Comparison of ENCODE assay signal across 20 mouse cellular contexts in the genomic region with DNA sequence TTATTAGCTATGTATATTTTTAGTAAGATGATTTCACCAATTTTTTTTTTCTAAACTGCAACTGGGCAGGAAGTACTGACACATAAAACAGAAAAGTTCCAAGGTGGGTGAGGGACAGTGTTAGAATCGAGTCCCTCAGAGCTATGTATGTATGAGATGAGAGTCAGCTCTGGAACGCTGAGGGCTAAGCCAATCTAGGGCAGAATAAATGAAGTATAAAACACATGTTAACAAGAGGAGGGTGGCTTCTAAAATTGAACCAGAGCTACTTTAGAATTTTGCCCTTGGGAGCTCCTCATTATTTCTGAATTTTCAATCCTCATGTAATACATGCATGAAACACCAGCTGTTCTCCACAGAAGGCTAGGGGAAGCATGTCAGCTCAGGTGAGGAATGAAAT.
DNase-seq lines count a peak whose midpoint lies in the region; ATAC-seq and TF ChIP-seq lines count a peak whose summit lies in the region.
"Had no signal": no experiment of that assay in that cellular context is flagged by ENCODE, and none has a peak within 500 bp of the region (broad histone marks: within the 10 kb centered on the region; RNA-seq: fewer than 3 reads in every experiment).

No protein-coding gene starts in this region.

- no peak overlapping the region for H3K4me3 ChIP-seq in limb, embryonic 13.5 days
- no peak overlapping the region for H3K4me3 ChIP-seq in limb, embryonic 10.5 days
- no peak overlapping the region for H3K4me3 ChIP-seq in limb, embryonic 14.5 days (replicated peaks; ENCODE audit: low read length)
- H3K4me3 ChIP-seq: embryonic facial prominence, embryonic 15.5 days; limb, embryonic 15.5 days; liver, embryonic 15.5 days had no signal

- no peaks in the 10 kb centered on the region for H3K9me3 ChIP-seq in limb, embryonic 13.5 days
- no peaks in the 10 kb centered on the region for H3K9me3 ChIP-seq in limb, embryonic 10.5 days (replicated peaks)
- H3K9me3 ChIP-seq in limb, embryonic 14.5 days (ENCODE audit: control insufficient read depth, low read length), result no peaks in the 10 kb centered on the region
- H3K9me3 ChIP-seq: embryonic facial prominence, embryonic 15.5 days; G1E; limb, embryonic 15.5 days; liver, embryonic 15.5 days had no signal

- H3K27ac ChIP-seq in limb, embryonic 13.5 days, result no peak overlapping the region
- H3K27ac ChIP-seq in limb, embryonic 10.5 days, result no peak overlapping the region
- H3K27ac ChIP-seq in limb, embryonic 14.5 days (replicated peaks; ENCODE audit: low read depth, low read length), result no peak overlapping the region
- H3K27ac ChIP-seq: embryonic facial prominence, embryonic 15.5 days; limb, embryonic 15.5 days; liver, embryonic 15.5 days; stomach, postnatal 0 days had no signal

- DNase-seq in frontal cortex, postnatal 36 days (ENCODE audit: low spot score in 2 of 2), result peak; percentile 4 to 44
- DNase-seq in frontal cortex, postnatal 10 days (ENCODE audit: low spot score in 2 of 2), result no peak
- DNase-seq in limb, embryonic 10.5 days (ENCODE audit: low spot score), result no peak
- peak; percentile 6 for DNase-seq in brain, embryonic 14.5 days (ENCODE audit: low read depth)
- DNase-seq in limb, embryonic 14.5 days (ENCODE audit: low spot score), result peak; percentile 4
- DNase-seq in thymus, postnatal 14 days, result no peak
- no peak for DNase-seq in retina, embryonic 14.5 days (ENCODE audit: low spot score)
- DNase-seq: adrenal gland, postnatal 14 days; cerebellum, adult 11-12 months; cerebellum, postnatal 25 days; gastrocnemius, postnatal 25 days; kidney, adult 18-20 months; kidney, postnatal 10 days had no signal

- no peaks in the 10 kb centered on the region for H3K27me3 ChIP-seq in limb, embryonic 13.5 days
- H3K27me3 ChIP-seq in limb, embryonic 10.5 days (ENCODE audit: low read depth, poor library complexity, severe bottlenecking), result no peaks in the 10 kb centered on the region
- no peaks in the 10 kb centered on the region for H3K27me3 ChIP-seq in limb, embryonic 14.5 days (ENCODE audit: control insufficient read depth, insufficient read depth, low read length)
- H3K27me3 ChIP-seq: embryonic facial prominence, embryonic 15.5 days; limb, embryonic 15.5 days; liver, embryonic 15.5 days had no signal

- H3K9ac ChIP-seq in limb, embryonic 13.5 days, result no peak overlapping the region
- no peak overlapping the region for H3K9ac ChIP-seq in limb, embryonic 14.5 days (ENCODE audit: low read depth, low read length, severe bottlenecking)
- H3K9ac ChIP-seq: embryonic facial prominence, embryonic 15.5 days; limb, embryonic 15.5 days; liver, embryonic 15.5 days had no signal

- 41% methylated on average over 2 of the region's 2 CpGs for WGBS in limb, embryonic 13.5 days
- WGBS in limb, embryonic 10.5 days, result 96% methylated on average over 2 of the region's 2 CpGs
- WGBS in limb, embryonic 14.5 days, result 39% methylated on average over 2 of the region's 2 CpGs

- no peak for TF ChIP-seq POLR2A in brain, embryonic 14.5 days (IDR thresholded peaks at IDR 0.05; ENCODE audit: borderline replicate concordance, extremely low read depth, insufficient read depth, insufficient read length, poor library complexity, severe bottlenecking)
- TF ChIP-seq POLR2A in limb, embryonic 14.5 days (IDR thresholded peaks at IDR 0.05; ENCODE audit: borderline replicate concordance, extremely low read depth, insufficient read depth, insufficient read length), result no peak

- H3K4me1 ChIP-seq in limb, embryonic 13.5 days, result peaks cover 6% of the 10 kb centered on the region
- no peaks in the 10 kb centered on the region for H3K4me1 ChIP-seq in limb, embryonic 10.5 days
- H3K4me1 ChIP-seq in limb, embryonic 14.5 days (ENCODE audit: control insufficient read depth, insufficient read depth, low read length), result no peaks in the 10 kb centered on the region; the same call in 1 of the 2 replicates
- H3K4me1 ChIP-seq: embryonic facial prominence, embryonic 15.5 days; limb, embryonic 15.5 days; liver, embryonic 15.5 days had no signal

- peak; percentile 57; the same call in 1 of the 2 replicates for ATAC-seq in limb, embryonic 13.5 days (ENCODE audit: low FRiP score, low read depth)
- no peak for ATAC-seq in limb, embryonic 14.5 days (ENCODE audit: low FRiP score, low read depth)
- ATAC-seq: forebrain, embryonic 16.5 days had no signal

- no peak overlapping the region for H3K4me2 ChIP-seq in limb, embryonic 13.5 days (replicated peaks)
- no peak overlapping the region for H3K4me2 ChIP-seq in limb, embryonic 14.5 days (replicated peaks; ENCODE audit: low read depth, low read length, severe bottlenecking)
- H3K4me2 ChIP-seq: embryonic facial prominence, embryonic 15.5 days; limb, embryonic 15.5 days; liver, embryonic 15.5 days had no signal

- TF ChIP-seq CTCF in brain, embryonic 14.5 days (IDR thresholded peaks at IDR 0.05; ENCODE audit: borderline replicate concordance, extremely low read depth, insufficient read depth, insufficient read length), result no peak

- H3K36me3 ChIP-seq in limb, embryonic 13.5 days, result no peaks in the 10 kb centered on the region
- no peaks in the 10 kb centered on the region for H3K36me3 ChIP-seq in limb, embryonic 10.5 days
- H3K36me3 ChIP-seq in limb, embryonic 14.5 days (ENCODE audit: control insufficient read depth, insufficient read depth, low read length), result no peaks in the 10 kb centered on the region
- H3K36me3 ChIP-seq: embryonic facial prominence, embryonic 15.5 days; G1E; limb, embryonic 15.5 days; liver, embryonic 15.5 days had no signal

Comparison
In these comparisons a context has a peak if more than half of its experiments do, and no peak if none do; other contexts are left out.
1. DNase-seq: peak in frontal cortex, postnatal 36 days (2 of 2), brain, embryonic 14.5 days (single experiment) and limb, embryonic 14.5 days (single experiment); none in frontal cortex, postnatal 10 days (0 of 2), limb, embryonic 10.5 days (single experiment), thymus, postnatal 14 days (single experiment) and retina, embryonic 14.5 days (single experiment).